Mouse (Mus musculus): Measurements from ENCODE around the gene Ms4a14.

GRCm38 (mm10) chr19:11343147-11343546, 28.9 kb upstream of the Ms4a14 start:
- no peak for TF ChIP-seq CTCF (IDR thresholded peaks at IDR 0.05; ENCODE audit: control insufficient read depth, insufficient read depth, insufficient read length)
- no peak for TF ChIP-seq USF1 (IDR thresholded peaks at IDR 0.05; ENCODE audit: low read depth)
- TF ChIP-seq MYOD1 (IDR thresholded peaks at IDR 0.05; ENCODE audit: control insufficient read depth, insufficient read length, low read depth), result no peak
